19 mouse cellular contexts compared by ENCODE assay signal in genomic region chr11:53680141-53680540, GRCm38 (mm10). TPM values are rescaled to one million over a fixed set of nuclear protein-coding genes. Genes with fewer than 3 reads are reported as not detected.
"Had no signal": no experiment of that assay in that cellular context is flagged by ENCODE, and none has a peak within 500 bp of the region (broad histone marks: within the 10 kb centered on the region; RNA-seq: fewer than 3 reads in every experiment).

No protein-coding gene starts in this region.

- H3K9me3 ChIP-seq: limb, embryonic 15.5 days; liver, embryonic 12.5 days; lung, embryonic 15.5 days; midbrain, embryonic 13.5 days; stomach, embryonic 15.5 days had no signal

- DNase-seq: layer of hippocampus, postnatal 36 days; right cerebral cortex, postnatal 14 days; thymus, adult 2 months; thymus, postnatal 25 days had no signal

- H3K27ac ChIP-seq: kidney, postnatal 0 days; limb, embryonic 15.5 days; liver, embryonic 12.5 days; lung, embryonic 15.5 days; midbrain, embryonic 13.5 days; stomach, embryonic 15.5 days had no signal

- H3K27me3 ChIP-seq: limb, embryonic 15.5 days; liver, embryonic 12.5 days; lung, embryonic 15.5 days; midbrain, embryonic 13.5 days; stomach, embryonic 15.5 days had no signal

- H3K4me1 ChIP-seq: limb, embryonic 15.5 days; liver, embryonic 12.5 days; midbrain, embryonic 13.5 days; stomach, embryonic 15.5 days had no signal

- H3K4me3 ChIP-seq: limb, embryonic 15.5 days; liver, embryonic 12.5 days; lung, embryonic 15.5 days; midbrain, embryonic 13.5 days; stomach, embryonic 15.5 days had no signal

RNA-seq across cellular contexts. Expression of gene Il5, which starts 40.5 kb away (rescaled TPM):
- total RNA-seq: layer of hippocampus, postnatal 36 days; left cerebral cortex, adult 8-10 months; left cerebral cortex, postnatal 25 days; megakaryocyte progenitor cell, adult 5-6 weeks; midbrain, postnatal 0 days had no signal
- polyA plus RNA-seq: kidney, postnatal 0 days; limb, embryonic 15.5 days; liver, embryonic 12.5 days; liver, embryonic 16.5 days; midbrain, embryonic 13.5 days; neural tube, embryonic 14.5 days; spleen, adult 2 months; stomach, embryonic 15.5 days had no signal

RNA-seq across cellular contexts. Expression of gene Il13, which starts 45.6 kb away (rescaled TPM):
- total RNA-seq: layer of hippocampus, postnatal 36 days; left cerebral cortex, adult 8-10 months; left cerebral cortex, postnatal 25 days; megakaryocyte progenitor cell, adult 5-6 weeks; midbrain, postnatal 0 days had no signal
- polyA plus RNA-seq: kidney, postnatal 0 days; limb, embryonic 11.5 days; limb, embryonic 15.5 days; liver, embryonic 12.5 days; liver, embryonic 16.5 days; midbrain, embryonic 13.5 days; midbrain, postnatal 0 days; neural tube, embryonic 14.5 days; spleen, adult 2 months; stomach, embryonic 15.5 days; urinary bladder, adult 2 months had no signal
